Mouse (Mus musculus) brown adipose tissue, adult 24 weeks (tissue): ENCODE measurements around the gene Grip1. TPM values are rescaled to one million over a fixed set of nuclear protein-coding genes. Genes with fewer than 3 reads are reported as not detected.

ENCODE experiments used
- H3K27ac ChIP-seq: fragments of 200-500 bp; replicated peaks from 2 replicates; pipeline ENCODE4 v1.5.1; 2012; ENCODE audit warnings: low read depth, mild to moderate bottlenecking, low read length
- H3K4me1 ChIP-seq: fragments of 200-500 bp; 2 replicates; pipeline ENCODE4 v1.6.1; 2012; ENCODE audit warnings: low read length, mixed read lengths; ENCODE audit not compliant: control insufficient read depth, insufficient read depth, insufficient read length
- H3K4me3 ChIP-seq: fragments of 200-500 bp; 2 replicates; pipeline ENCODE4 v1.5.1; 2012; ENCODE audit warnings: low read depth, mild to moderate bottlenecking, low read length, moderate library complexity; ENCODE audit not compliant: insufficient read depth
- polyA plus RNA-seq: library from polyadenylated mRNA; stranded (reverse); fragments of >200 nt; gene quantifications from 2 replicates; pipeline ENCODE4 v1.2.4, GENCODE M21; 2012; ENCODE audit not compliant: missing spikeins, insufficient read depth, insufficient read length

Grip1 gene
- polyA plus RNA-seq, 1 experiment, result not detected

DNA sequence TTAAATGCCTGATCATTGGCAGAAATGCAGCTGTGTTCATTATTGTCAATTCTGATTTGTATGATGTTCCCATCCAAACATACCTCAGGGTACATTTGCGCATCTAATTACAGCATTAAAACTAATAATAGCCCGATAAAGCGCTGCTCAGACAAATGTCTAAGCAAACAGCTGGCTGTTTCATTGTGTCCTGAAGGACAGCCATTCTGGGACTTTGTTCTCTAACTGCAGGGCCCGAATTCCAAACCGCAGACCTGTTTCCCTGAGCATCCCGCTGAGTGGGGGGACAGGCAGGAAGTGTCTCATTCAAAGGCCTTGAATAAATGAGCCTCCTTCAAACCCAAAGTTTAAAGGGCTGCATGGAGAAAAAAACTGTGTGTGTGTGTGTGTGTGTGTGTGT lies 30.1 kb downstream of the Grip1 start:
- no peaks in the 10 kb centered on the region; the same call in 1 of the 2 replicates for H3K4me1 ChIP-seq
- no peak overlapping the region for H3K27ac ChIP-seq
- no peak overlapping the region for H3K4me3 ChIP-seq

DNA sequence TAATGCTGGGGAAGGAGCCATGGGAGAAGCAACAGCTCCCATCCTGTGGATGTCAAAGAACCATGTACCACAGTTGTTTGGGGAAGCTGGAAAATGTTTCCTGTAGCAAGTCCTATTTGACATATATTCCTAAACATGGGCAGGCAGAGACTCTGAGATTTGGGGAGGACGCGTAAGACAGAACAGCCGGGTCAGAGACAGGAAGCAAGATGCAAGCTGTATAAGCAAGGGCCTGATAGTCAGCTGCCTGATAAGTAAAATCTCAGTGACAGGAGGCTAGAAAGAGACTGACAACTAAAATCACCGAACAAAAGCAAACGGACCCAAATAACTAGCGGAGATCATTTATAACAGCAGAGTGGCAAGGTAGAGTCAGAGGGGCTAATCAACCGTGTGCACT lies 33.3 kb downstream of the Grip1 start:
- H3K4me1 ChIP-seq, result no peaks in the 10 kb centered on the region; the same call in 1 of the 2 replicates
- no peak overlapping the region for H3K4me3 ChIP-seq
- H3K27ac ChIP-seq, result no peak overlapping the region

DNA sequence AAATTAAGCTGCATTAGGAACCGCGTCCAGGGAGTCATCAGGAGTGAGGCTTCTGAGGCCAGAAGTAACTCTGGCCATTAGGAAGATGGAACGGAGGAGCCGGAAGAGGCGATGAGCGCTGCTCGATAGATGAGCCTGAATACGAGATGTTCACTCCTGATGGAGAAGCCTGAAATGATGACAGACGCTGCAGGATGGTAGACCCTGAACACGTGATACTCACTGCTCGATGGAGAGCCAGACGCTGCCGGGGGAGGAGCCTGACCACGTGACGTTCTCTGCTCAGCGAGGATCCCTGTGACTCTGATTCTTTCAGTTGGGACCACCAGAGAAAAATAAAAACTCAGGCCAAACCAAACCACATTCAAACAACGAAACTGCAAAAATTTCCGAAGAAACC lies 37.2 kb downstream of the Grip1 start:
- Histone ChIP-seq H3K27ac (no peak overlapping the region), H3K4me3 (no peak overlapping the region), H3K4me1 (no peaks in the 10 kb centered on the region)

DNA sequence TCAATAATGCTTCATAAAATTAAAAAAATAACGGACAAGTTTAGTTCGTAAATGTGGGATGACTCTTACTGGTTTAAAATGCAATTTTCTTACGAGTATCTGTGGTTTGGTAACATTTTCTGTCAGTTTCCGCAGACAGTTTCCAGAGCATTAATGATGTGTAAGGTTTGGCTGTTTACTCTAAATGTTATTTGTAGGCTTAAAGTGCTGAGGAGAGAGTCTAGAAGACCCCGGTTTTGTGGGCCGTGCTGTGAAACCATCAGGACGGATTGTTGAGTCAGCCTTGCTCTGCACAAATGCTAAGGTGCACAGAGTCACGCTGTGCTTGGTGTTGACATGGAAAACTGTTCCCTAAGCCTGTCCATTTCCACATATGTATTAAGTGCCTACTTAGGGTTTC lies 41.7 kb downstream of the Grip1 start:
- Histone ChIP-seq H3K4me3 (no peak overlapping the region), H3K4me1 (no peaks in the 10 kb centered on the region), H3K27ac (no peak overlapping the region)

DNA sequence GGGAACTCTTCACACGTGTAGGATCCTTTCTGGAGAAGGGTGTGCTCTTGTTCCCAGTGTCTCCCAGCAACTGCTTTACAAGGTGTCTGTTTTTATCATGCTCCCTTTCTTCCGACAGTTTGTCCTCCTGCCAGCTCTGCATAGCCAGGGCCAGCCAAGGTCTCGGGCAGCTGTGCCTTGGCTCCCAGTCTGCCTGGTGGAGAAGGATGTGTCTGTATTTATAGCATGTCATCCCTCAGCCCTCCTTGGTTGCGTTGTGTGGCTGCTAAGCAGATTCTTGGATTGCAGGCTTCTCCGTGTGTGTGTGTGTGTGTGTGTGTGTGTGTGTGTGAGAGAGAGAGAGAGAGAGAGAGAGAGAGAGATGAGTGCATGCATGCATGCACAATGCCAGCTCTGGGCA lies 42.6 kb downstream of the Grip1 start:
- Histone ChIP-seq H3K4me3 (no peak overlapping the region), H3K4me1 (no peaks in the 10 kb centered on the region), H3K27ac (no peak overlapping the region)

DNA sequence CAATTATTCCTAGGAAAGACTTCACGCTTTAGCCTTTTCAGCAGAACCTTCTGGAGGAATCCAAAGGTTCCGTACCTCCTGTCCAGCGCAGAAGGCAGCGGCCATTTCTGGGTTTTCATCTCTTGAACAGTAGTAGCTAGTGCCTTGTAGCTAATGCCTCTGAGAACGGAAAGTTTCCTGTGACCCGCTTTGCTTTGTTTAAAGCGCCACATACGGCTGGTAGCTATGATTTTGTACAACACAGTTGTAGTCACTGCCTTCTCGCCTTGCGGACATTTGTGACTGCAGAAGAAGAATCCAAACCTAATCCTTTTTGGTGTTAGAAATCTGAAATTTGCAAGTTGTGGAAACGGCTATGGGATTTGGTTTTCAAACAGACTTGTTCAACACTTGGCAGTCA lies 68.1 kb downstream of the Grip1 start:
- Histone ChIP-seq H3K4me3 (no peak overlapping the region), H3K4me1 (no peaks in the 10 kb centered on the region), H3K27ac (no peak overlapping the region)

DNA sequence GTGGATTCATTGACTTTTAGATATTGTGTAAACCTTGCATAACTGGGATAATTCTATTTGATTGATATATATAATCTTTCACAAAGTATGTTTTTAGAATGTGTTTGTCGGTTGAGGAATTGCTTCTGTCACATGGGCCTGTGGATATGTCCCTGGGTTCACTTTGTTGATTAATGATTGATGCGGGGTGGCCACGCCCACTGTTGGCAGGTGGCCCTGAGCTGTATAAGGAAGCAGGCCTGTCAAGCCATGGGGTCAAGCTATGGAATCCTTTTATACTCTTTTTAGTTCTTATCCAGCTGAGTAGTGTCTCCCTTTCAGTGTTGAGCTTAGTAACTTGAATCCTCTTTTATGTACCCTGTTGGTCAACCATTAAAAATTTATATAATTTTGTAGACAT lies 72.1 kb downstream of the Grip1 start:
- Histone ChIP-seq H3K27ac (no peak overlapping the region), H3K4me3 (no peak overlapping the region), H3K4me1 (no peaks in the 10 kb centered on the region)

DNA sequence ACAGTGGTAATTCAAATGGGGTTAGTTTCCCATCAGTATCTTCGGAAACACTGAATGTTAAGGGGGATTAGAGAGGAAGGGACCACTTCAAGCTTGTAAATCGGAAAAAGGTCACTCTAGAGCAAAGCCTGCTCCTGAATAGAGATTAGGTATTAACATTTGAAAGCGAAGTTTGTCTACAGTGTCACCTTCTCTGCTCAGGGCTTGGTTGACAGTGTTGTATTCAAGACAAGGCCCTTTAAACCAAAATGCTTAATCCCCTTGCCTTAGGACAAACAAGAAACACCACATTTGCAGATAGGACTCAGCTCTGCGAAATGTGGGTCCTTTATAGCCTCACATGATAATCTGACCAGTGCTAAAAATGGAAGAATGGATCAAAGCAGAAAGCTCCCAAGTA lies 81.2 kb downstream of the Grip1 start:
- H3K4me1 ChIP-seq, result no peaks in the 10 kb centered on the region
- no peak overlapping the region for H3K4me3 ChIP-seq
- no peak overlapping the region for H3K27ac ChIP-seq

DNA sequence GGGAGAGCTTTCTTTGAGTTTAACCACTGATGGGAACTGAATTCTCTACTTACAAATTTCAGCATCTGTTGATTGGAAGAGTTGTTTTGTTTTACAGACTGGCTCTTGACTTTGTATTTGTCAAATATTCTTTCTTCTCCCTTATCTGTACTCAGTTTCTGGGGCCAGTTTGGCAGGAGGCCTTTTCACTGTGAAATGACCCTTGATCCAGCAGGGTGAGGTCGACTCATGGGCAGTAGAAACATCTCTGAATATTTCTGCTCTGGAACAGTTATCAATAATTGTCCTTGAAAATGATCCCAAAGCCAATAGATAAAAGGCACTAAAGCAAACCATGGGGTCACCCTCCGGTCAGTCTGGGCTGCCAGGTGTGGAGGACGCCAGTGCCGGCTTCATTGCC lies 88.0 kb downstream of the Grip1 start:
- Histone ChIP-seq H3K4me3 (no peak overlapping the region), H3K4me1 (no peaks in the 10 kb centered on the region), H3K27ac (no peak overlapping the region)

DNA sequence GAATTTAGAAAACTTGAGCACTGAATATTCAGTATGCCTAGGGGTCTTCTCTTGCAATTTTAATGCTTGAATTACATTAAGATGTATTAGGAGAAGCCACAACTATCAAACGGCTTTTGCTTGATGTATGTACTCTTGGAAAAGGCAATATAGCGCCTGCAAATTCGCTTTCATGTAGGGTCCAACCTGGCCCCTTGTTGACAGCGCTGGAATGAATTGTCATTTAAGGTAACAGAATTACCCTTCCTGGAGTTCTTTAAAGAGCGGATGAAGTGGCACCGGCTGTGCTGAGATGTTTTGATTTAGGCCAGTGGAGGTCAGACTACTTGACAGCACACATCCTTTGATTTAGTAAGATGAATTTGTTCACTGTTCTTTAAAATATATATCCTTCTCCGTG lies 90.1 kb downstream of the Grip1 start:
- no peaks in the 10 kb centered on the region for H3K4me1 ChIP-seq
- no peak overlapping the region for H3K4me3 ChIP-seq
- no peak overlapping the region for H3K27ac ChIP-seq

DNA sequence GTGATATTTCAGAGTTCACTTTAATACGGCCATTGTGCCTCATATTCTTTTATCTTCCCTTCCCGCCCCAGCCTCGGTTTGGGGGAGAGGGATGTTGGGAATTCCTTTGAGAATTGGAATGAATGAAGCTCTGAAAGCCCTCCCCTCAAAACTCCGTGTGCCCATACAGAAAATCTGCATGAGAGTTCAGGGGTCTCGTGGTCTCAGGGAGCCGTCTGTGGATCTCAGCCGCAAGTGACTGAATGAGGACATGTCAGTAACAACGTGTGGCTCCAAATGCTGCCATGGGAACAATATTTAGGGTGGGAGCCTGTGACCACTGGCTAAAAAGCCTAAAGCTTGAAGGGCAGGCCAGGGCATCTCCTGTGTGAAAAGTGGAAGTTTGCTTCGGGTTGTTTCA lies 91.1 kb downstream of the Grip1 start:
- Histone ChIP-seq H3K4me3 (no peak overlapping the region), H3K4me1 (no peaks in the 10 kb centered on the region), H3K27ac (no peak overlapping the region)

DNA sequence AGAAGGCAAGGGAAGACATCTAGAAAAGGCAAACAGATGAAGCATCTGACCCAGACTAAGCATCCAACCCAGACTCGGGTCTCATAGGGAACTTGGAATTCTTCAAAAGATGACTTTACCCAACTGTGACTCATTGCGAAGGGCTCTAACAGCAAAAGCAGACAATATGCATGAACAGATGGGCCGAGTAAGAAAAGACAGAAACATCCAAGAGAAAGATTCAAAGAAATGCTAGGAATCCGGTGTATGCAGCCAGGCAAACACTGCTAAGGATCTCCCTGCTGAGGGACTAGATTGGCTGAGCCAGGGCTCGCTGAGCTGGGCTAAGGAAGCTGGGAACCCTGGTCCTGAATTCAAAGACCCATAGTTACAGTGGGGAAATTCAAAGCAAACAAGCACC lies 94.2 kb downstream of the Grip1 start:
- H3K4me3 ChIP-seq, result no peak overlapping the region
- no peaks in the 10 kb centered on the region for H3K4me1 ChIP-seq
- H3K27ac ChIP-seq, result no peak overlapping the region

DNA sequence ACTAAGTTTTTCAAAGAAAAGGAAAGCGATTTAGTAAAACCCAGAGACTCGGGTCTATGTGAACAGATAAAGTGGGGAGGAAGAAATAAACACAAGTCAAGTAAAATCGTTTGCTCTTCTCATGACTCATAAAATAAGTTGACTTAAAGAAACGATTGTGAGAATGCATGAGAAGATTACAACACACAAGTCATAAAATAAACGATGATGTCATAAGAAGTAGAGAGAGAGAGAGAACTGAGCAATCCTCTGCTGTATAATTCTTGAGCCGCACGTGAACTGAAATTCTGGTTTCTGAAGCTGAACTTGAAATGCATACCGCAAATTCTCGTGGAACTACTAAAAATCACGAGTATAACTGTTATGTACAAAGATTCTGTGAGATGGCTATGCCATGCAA lies 95.1 kb downstream of the Grip1 start:
- no peak overlapping the region for H3K4me3 ChIP-seq
- H3K4me1 ChIP-seq, result no peaks in the 10 kb centered on the region
- H3K27ac ChIP-seq, result no peak overlapping the region

DNA sequence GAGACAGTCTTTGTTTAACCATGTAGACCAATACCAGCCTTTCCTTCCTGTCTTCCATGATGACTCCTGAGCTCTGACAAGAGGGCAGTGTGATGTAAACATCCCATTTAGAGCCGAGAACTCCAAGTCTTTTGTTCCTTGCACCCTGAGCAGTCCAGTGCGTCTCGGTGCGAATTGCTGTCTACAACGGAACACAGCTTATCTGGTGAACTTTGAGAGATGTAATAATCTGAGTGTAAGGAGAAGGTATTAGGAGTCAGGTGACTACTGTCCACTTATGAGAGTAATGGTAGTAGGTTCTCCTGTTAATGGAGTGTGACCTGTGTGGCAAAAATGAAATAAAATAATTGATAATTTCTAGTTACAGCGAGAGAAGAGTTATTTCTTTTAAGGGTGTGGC lies 97.0 kb downstream of the Grip1 start:
- no peak overlapping the region for H3K4me3 ChIP-seq
- H3K4me1 ChIP-seq, result no peaks in the 10 kb centered on the region
- no peak overlapping the region for H3K27ac ChIP-seq

DNA sequence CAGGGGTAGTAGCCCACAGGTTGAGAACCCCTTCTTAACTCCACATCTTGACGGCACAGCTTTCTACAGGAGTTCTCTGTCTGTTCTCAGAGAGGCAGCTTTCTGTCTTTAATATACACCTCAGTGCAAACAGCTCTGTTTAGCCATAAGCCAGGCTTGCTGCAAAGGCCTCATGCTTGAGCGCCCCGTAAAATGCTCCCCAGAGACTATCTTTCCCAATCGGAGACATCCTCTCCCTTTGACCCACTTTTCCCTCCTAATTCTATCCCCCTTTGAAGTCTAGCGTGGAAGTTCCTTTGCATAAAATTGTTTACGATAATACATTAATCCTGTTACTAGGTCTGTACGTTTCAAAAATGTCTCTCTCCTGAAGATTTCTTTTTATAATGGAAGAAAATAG lies 102.7 kb downstream of the Grip1 start:
- H3K27ac ChIP-seq, result no peak overlapping the region
- no peaks in the 10 kb centered on the region for H3K4me1 ChIP-seq
- H3K4me3 ChIP-seq, result no peak overlapping the region

DNA sequence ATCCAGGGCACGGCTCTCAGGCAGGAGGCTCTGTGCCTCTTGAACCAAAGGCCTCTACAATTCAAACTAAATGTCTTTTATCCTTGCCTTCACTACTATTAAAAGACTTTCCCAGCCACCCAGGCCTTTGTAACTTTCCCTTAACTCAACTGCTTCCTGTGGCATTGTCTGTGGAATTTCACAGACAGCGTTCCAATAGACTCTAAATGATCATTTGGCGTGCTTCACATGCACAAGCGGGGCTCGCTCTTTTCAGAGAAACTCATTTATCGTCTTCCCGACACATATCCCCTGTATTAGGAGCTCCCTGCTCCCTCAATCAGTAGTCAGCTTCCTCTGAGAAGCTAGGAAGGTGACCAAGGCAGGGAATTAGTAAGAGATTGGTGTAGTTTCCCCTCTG lies 104.8 kb downstream of the Grip1 start:
- no peak overlapping the region for H3K27ac ChIP-seq

DNA sequence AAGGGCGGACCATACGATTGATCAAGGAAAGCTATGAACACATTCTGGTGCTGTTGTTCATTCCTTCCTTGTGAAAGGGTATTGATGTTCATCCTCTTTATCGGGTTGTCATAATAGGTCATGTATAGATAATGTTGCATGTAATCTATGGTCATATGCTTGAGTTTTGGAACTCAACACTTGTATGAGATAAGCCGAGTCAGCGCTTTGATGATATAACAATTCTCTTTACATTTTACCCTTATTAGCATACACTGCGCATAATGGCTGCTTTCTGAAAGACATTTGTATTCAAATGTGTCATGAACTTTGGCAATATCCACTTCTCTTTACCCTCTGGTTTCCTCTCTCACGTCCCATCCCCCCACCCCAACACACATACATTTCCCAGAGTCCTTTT lies 111.2 kb downstream of the Grip1 start:
- no peak overlapping the region for H3K27ac ChIP-seq

More for the DNA sequence above, 104.8 kb downstream of the Grip1 start:
- H3K4me1 ChIP-seq, result no peaks in the 10 kb centered on the region
- no peak overlapping the region for H3K4me3 ChIP-seq

More for the DNA sequence above, 111.2 kb downstream of the Grip1 start:
- Histone ChIP-seq H3K4me3 (no peak overlapping the region), H3K4me1 (no peaks in the 10 kb centered on the region)
